Mouse (Mus musculus): Measurements from ENCODE around the gene Lmx1b.

DNA sequence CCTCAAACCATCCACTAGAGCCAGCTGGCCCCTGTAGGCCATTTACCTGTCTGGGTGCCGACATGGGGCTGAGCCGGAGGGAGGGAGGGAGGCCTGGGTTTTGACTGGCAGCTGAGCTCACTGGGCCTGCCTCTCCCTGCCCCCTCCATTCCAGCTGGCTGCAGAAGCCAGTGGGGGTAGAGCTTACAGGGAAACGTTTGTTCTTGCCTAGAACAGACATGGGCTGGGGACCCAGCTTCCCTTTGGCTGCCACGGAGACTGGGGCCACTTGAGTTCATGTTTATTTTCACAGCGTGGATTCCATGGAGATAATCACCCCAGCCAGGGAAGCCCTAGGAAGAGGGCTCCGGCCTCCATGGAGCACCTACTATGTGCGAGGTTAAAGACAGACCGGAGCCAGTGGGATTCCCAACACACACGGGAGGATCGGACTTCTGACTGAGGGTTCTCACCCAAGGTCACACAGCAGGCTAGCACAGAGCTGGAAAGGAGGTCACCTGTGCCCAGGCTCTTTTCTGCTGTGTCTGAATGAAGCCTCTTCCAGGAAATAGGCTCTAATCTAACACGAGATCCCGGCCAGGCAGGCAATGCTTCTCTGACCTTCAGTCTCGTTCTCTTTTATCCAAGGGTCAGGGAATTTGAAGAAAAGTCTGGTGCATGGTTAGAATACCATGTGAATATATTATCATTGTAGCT is 25.2 kb upstream of the Lmx1b start:
- TF ChIP-seq EP300 (IDR thresholded peaks at IDR 0.05; ENCODE audit: insufficient read depth, low read depth, low read length) = no peak
- no peak for TF ChIP-seq CTCF (IDR thresholded peaks at IDR 0.05)
- no peak for TF ChIP-seq POLR2A (IDR thresholded peaks at IDR 0.05; ENCODE audit: insufficient read depth, low read depth, low read length)

All from heart, adult 2 months (tissue).